Mouse (Mus musculus) CD4-positive, CD25-positive, alpha-beta regulatory T cell, adult 4 months (primary cell): ENCODE data around the gene Atp2b2. TPM values are rescaled to one million over a fixed set of nuclear protein-coding genes. Genes with fewer than 3 reads are reported as not detected.

Experiments used
- ATAC-seq: one replicate; pipeline ENCODE4 v1.8.0; 2017
- polyA plus RNA-seq, 2 experiments: library from polyadenylated mRNA; unstranded; fragments of 100-300 nt; shearing (Covaris generic); gene quantifications; one replicate each; pipeline ENCODE4 v1.2.1; 2017

Atp2b2 gene
- polyA plus RNA-seq, 2 experiments from 2014 or later, result 0.14 TPM; not detected in 1

DNA sequence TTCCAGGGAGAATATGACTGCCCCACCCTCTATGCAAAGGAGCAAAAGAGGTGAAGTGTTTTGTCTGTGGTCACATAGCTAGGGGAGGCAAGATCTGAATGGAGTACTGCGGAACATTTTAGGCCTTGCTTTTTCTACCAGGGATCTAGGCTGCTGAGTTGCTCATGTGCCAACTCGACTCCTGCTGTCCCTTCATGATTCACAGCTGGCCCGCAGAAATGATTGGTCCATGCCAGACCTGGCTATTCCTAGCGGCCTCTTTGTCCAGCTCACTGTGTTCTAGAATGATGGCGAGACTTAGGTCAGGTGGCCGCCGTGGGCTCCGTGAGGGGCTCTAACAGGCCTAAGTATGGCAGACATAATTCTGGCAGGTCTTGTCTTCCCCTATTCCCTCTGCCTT lies 103.0 kb downstream of the Atp2b2 start:
- no peak for ATAC-seq

- ATAC-seq, result no peak
Observed at GRCm38 (mm10) chr6:113936811-113937508, 105.5 kb downstream of the Atp2b2 start.

GRCm38 (mm10) chr6:113936111-113936510 lies 106.3 kb downstream of the Atp2b2 start:
- ATAC-seq, result no peak

DNA sequence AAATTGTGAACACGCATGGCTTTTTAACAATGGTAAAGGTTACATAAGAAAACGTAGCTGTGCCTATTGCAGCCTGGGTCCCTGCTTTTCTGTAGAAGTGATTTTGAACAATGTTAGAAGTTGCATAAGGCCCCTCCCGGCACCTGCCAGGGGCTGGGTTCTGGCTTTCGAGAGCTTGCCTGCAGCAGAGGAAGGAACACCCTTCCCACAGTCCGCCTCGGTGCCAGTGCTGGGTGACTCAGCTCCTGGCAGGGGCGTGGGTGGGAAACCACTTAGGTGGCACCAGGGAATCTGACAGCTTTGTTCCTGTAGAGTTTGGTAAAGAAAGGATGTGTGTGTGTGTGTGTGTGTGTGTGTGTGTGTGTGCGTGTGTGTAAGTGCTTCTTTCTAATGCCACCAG lies 107.7 kb downstream of the Atp2b2 start:
- ATAC-seq, result no peak

GRCm38 (mm10) chr6:113933261-113934151 lies 108.9 kb downstream of the Atp2b2 start:
- no peak for ATAC-seq

DNA sequence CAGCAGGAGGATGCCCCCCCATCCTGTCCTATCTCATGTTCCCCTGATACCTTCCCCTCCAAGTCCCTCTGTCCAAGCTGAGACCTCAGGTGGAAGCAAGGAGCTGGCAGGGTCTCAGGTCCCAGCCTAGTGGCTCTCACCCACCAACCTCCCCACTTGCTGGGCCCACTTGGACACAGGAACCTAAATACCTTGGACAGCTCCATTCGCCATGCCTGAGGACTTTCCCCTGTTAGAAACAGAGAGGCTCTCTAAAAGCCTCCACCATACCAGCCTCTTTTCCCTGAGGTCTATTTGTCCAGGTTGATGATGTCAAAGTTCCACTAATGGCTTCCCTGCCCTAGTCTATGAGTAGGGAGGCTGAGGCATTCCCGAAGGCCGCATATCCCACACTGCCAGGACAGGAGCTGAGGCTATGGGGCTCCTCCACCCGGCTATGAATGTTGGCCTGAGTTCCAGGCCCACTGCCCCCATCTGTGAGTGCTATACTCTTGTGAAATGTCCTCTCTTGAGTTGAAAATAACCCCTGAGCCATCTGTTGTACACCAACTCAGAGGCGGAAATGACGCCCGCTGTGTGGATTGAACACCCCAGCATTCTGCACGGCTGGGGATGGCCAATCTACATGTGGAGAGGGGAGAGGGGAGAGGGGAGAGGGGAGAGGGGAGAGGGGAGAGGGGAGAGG lies 113.1 kb downstream of the Atp2b2 start:
- ATAC-seq, result no peak

GRCm38 (mm10) chr6:113923249-113923648 lies 119.2 kb downstream of the Atp2b2 start:
- ATAC-seq, result no peak

DNA sequence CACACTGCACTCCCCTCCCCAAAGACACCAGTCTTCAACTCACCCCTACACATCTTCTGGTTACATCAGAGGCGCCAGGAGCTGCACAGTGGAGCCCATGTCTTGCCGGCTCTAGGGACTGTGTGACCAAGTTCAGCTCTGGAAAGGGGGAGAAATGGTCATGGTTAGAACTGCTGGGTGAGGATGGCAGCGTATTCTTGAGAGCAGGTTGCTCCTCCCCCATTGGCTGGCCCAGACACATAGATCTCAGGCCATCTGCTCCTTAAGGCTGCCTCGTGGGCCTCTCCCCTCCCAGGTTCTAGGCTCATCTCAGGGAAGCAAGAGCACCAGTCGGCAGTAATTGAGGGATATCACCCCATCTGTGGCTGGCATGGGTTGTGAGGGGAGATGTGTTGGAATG lies 121.9 kb downstream of the Atp2b2 start:
- ATAC-seq, result no peak

DNA sequence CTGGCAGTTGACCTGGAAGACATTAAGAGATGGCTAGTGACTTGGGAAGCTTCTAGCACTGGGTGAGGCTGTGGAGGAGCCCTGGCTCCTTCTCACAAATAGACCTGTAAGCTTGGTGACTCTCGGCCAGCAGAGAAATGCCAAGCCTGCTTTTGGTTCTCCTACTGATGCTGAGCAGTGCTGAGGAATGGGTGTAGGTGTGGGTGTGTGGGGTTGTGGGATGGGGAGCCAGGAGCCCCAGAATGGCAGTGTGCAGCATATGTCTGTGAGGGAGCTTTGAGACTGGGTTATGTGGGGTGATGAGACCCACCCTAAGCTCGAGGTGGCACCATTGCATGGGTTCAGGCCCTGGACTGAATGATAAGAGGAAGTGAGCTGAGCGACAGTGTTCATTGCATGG lies 129.7 kb downstream of the Atp2b2 start:
- ATAC-seq, result no peak

GRCm38 (mm10) chr6:113911094-113911493 lies 131.3 kb downstream of the Atp2b2 start:
- no peak for ATAC-seq

DNA sequence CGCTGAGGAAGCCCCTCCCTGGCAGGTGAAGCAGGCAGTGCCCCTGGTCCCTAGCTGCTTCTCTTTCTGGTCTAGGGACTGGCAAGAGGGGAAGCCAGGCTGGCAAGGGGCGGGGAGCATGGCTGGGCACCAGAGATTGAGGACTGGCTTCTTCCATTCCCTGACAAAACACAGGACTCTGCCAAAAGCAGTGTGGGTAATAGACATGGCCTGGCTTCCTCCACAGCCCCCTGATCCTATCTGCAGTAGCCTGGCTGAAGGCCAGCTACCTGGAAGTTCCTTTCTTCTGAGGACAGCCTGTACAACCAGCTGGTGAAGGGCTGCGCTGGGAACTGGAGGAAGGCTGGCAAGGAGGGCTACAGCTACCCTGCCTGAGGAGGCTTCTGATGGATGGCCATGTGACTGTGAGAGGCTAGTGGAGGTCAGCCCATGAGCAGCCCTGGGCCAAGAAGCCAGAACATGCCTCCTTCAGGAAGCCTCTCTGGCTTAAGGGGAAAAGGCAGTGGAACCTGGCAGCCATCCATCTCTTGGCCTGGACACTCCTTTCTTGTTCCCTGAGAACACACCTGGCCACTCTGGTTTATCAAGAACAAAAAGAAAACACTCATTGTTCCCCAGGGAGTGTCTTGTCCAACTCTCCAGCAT lies 131.9 kb downstream of the Atp2b2 start:
- no peak for ATAC-seq

- no peak for ATAC-seq
Observed at GRCm38 (mm10) chr6:113909836-113910235, 132.6 kb downstream of the Atp2b2 start.

- ATAC-seq, result no peak
Observed at GRCm38 (mm10) chr6:113908066-113908465, 134.3 kb downstream of the Atp2b2 start.

DNA sequence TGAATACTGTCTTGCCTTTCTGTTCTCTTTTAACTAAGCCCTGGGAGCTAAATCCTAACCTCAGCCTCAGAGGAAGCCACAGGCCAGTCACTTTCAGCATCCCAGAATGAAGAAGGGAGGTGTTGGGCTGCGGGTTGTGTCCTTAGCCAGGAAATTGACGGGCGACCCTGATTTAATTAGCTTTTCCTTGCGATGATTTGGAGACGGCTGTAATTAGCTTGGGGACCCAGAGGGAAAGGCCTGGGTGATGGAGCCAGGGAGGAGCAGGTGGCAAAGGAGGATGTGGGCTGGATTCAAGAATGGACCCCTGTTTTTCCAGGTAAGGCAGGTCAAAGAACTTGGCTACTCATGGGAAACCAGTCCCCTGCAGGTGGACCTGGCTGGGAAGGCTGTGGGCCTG lies 138.0 kb downstream of the Atp2b2 start:
- no peak for ATAC-seq

- no peak for ATAC-seq
Observed at GRCm38 (mm10) chr6:113896023-113896422, 146.4 kb downstream of the Atp2b2 start.

DNA sequence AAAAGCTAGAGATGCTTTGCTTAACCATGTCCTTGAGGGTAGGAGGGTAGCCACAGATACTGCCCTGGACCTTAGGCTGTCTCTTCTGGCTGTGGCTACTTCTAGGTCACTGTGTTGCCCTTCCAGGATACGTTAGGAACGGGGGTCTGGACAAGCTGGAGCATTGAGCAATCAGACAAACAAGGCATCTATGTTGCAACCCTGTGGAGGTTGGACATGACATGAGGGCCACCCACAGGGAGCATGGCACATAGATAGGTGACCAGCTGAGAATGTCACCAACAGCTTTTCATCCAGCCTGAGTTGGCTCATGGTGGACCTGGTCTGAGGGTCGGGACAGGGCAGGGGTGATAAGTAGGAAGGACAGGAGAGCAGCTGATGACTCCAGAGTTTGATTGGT lies 148.4 kb downstream of the Atp2b2 start:
- no peak for ATAC-seq

- ATAC-seq, result no peak
Observed at GRCm38 (mm10) chr6:113892091-113892674, 150.2 kb downstream of the Atp2b2 start.

DNA sequence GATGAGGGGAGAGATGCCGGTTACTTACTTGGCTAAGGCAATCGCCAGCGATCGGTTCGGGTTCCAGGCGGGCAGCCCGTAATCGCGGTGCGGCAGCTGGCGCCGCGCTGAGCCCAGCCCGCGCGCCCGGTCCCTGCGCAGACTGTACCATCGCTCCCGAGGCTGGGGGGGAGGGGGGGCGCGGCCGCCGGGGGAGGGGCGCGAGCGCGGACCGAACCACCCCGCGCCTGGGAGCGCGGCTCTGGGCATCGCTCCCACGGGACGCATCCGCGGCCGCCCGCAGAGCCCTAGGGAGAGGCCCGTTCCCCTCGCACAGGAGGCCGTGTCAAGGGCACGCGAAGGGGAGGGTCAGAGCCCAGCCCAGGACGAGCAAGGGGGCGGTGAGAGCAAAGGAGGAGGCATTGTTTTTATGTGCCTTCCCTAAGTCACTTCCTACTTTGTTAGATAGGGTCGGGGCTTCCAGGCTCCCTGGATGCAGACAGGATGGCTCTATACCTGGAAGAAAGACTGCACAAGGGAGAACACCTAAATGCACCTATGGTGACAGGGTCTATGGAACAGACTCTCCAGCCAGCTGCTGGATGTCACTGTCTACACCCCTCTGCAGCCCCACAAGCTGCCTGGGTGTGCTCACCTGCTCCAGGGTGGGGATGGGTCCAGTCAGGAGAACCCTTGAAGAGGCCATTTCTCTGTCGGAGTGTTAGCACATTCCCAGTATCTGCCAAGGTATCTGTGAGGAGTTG lies 151.0 kb downstream of the Atp2b2 start:
- no peak for ATAC-seq

DNA sequence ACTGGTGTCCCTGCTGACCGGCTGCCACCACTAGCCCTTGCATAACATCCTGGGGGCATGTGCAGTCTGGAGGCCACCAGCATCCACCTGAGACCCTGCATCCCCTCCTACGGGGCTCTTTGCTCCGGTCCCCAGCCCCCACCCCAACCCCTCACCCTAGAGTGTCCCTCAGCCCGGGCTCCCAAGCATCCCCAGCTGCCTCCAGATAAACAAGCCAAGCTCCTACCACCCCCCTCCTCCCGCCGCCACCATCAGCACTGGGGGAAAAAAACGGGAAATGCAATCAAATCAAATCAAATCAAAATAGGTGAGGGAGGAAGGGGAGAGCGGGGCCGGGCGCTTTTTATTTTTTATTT lies 151.6 kb downstream of the Atp2b2 start:
- no peak for ATAC-seq

DNA sequence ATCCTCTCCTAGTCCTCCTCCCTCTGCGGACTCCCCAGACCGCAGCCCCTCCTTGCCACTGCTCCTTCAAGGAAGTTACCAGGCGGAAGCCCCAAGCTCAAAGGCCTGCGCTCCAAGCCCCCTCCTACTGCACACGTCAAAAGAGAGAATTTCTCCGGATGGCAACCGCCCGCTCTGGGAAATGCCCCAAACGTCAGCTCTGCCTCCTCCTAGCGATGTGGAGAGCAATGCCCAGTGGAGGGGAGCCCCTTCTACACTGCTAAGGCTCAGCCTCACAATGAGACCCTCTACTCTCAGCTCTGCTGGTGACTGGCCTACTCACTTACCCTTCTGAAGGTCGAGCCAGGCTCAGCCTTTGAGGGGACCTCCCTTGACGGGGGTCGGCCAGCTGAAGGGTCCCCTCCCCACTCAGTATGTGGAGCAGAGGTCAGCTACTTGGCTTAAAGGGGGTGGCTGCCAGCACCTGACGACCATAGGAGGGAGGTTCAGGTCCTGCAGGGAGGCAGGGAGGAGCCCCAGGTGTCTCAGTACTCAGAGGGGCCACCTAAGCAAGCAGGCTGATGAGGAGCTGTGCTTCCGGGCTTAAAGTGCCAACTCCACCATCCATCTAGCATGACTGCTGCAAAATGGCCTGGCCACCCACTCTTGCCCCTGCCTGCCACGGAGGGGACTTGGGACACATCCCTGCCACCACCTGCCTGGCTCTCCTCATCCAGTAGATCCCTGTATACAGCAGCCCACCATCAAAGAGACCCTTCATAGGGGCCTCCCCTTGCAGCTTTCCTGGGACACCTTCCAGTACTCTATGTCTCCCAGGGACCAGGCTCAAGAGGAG lies 152.2 kb downstream of the Atp2b2 start:
- no peak for ATAC-seq

- ATAC-seq, result no peak
Observed at GRCm38 (mm10) chr6:113889180-113889579, 153.2 kb downstream of the Atp2b2 start.
